Mouse (Mus musculus) MEL (cell line): Measurements from ENCODE around the gene Catspere2.

Experiments
- CTCF ChIP-seq, 3 experiments: IDR thresholded peaks in 2 of 3; conservative IDR thresholded peaks in 1 of 3; 2 replicates each; pipeline ENCODE4 v1.5.1; 2011 to 2012; ENCODE audit warnings: low read length in 3 of 3, low read depth in 2 of 3, mild to moderate bottlenecking in 2 of 3, improper control_type of control experiment in 1 of 3, inconsistent platforms in 1 of 3, mixed read lengths in 1 of 3, moderate library complexity in 1 of 3; ENCODE audit not compliant: control insufficient read depth in 1 of 3, insufficient read depth in 1 of 3, poor library complexity in 1 of 3, severe bottlenecking in 1 of 3
- ELF1 ChIP-seq: IDR thresholded peaks from 2 replicates; pipeline ENCODE4 v1.6.1; 2014; ENCODE audit warnings: low read depth, mild to moderate bottlenecking, inconsistent platforms, low read length, improper control_type of control experiment, moderate library complexity
- EP300 ChIP-seq, 2 experiments: IDR thresholded peaks; 2 replicates each; pipeline ENCODE4 v1.6.1; 2011; ENCODE audit warnings: improper control_type of control experiment in 2 of 2, low read length in 2 of 2, low read depth in 1 of 2, mild to moderate bottlenecking in 1 of 2
- ETS1 ChIP-seq: IDR thresholded peaks from 2 replicates; pipeline ENCODE4 v1.6.1; 2012; ENCODE audit warnings: low read depth, mild to moderate bottlenecking, inconsistent platforms, low read length, improper control_type of control experiment, moderate library complexity
- GATA1 ChIP-seq: IDR thresholded peaks from 2 replicates; pipeline ENCODE4 v1.6.1; 2011; ENCODE audit warnings: low read depth, low read length, improper control_type of control experiment
- HCFC1 ChIP-seq: IDR thresholded peaks from 2 replicates; pipeline ENCODE4 v1.6.1; 2012; ENCODE audit warnings: low read depth, mild to moderate bottlenecking, inconsistent platforms, low read length, improper control_type of control experiment, moderate library complexity
- JUND ChIP-seq: IDR thresholded peaks from 2 replicates; pipeline ENCODE4 v1.6.1; 2011; ENCODE audit warnings: low read depth, mild to moderate bottlenecking, improper control_type of control experiment, low read length
- MXI1 ChIP-seq: IDR thresholded peaks from 2 replicates; pipeline ENCODE4 v1.6.1; 2011; ENCODE audit warnings: mild to moderate bottlenecking, low read depth, low read length, improper control_type of control experiment
- POLR2A ChIP-seq, 2 experiments: IDR thresholded peaks; 2 replicates each; pipeline ENCODE4 v1.6.1; 2011 to 2012; ENCODE audit warnings: low read length in 2 of 2, mild to moderate bottlenecking in 2 of 2, control low read depth in 1 of 2, improper control_type of control experiment in 1 of 2, low read depth in 1 of 2, moderate library complexity in 1 of 2; ENCODE audit not compliant: control insufficient read depth in 1 of 2, insufficient read depth in 1 of 2, poor library complexity in 1 of 2
- POLR2AphosphoS2 ChIP-seq: IDR thresholded peaks from 2 replicates; pipeline ENCODE4 v1.6.1; 2011; ENCODE audit warnings: low read length, improper control_type of control experiment
- RAD21 ChIP-seq: IDR thresholded peaks from 2 replicates; pipeline ENCODE4 v1.6.1; 2011; ENCODE audit warnings: mild to moderate bottlenecking, low read depth, low read length, improper control_type of control experiment
- RCOR1 ChIP-seq: IDR thresholded peaks from 2 replicates; pipeline ENCODE4 v1.6.1; 2012; ENCODE audit warnings: low read depth, mild to moderate bottlenecking, inconsistent platforms, low read length, improper control_type of control experiment
- TAL1 ChIP-seq: IDR thresholded peaks from 2 replicates; pipeline ENCODE4 v1.6.1; 2012; ENCODE audit warnings: mild to moderate bottlenecking, inconsistent platforms, low read length, moderate library complexity, mixed read lengths
- USF1 ChIP-seq: IDR thresholded peaks from 2 replicates; pipeline ENCODE4 v1.6.1; 2014; ENCODE audit warnings: low read depth, mild to moderate bottlenecking, inconsistent platforms, low read length, improper control_type of control experiment, moderate library complexity

DNA sequence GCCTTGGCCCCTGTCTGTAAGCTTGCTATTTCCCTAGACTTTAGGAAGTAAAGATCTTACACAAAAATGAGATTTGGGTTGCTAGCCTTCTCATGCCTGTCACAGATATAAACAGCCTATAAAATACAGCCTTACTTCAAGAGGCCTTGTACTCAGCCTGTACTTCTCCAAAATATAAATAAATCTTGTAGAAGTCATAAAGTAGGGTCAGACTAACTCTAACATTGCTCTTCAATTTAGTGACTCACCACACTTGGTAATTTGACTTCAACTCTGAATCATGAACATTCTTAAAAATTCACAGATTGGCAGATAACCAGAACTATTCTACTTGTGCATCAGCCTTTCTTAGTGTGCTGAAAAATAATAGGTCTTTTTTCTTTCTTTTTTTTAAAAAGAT, 233.9 kb downstream of the Catspere2 start:
- TF ChIP-seq JUND (no peak), POLR2A (IDR thresholded peaks at IDR 0.05; ENCODE audit: control insufficient read depth in 1 of 2, insufficient read depth in 1 of 2, low read depth in 1 of 2, low read length in 2 of 2, poor library complexity in 1 of 2) (no peak), EP300 (IDR thresholded peaks at IDR 0.05; ENCODE audit: low read depth in 1 of 2, low read length in 2 of 2) (no peak), CTCF (IDR thresholded peaks at IDR 0.05 in 2 of 3, conservative IDR thresholded peaks at IDR 0.05 in 1 of 3; ENCODE audit: control insufficient read depth in 1 of 3, insufficient read depth in 1 of 3, low read depth in 2 of 3, low read length in 3 of 3, poor library complexity in 1 of 3, severe bottlenecking in 1 of 3) (no peak), RAD21 (no peak), TAL1 (no peak), ETS1 (no peak), ELF1 (no peak), RCOR1 (no peak), USF1 (no peak), GATA1 (no peak), HCFC1 (no peak), POLR2AphosphoS2 (no peak), MXI1 (no peak)
